Mouse (Mus musculus) v-Abl transformed pro-B cells (cell line): ENCODE measurements around the gene Cfdp1.

Experiments used
- in situ Hi-C, 2 experiments: fragments of 400-800 bp; cut with MboI; formaldehyde crosslinking; loops; one replicate each; pipeline ENCODE4 v1.15.1; 2025; ENCODE audit not compliant: unreplicated experiment in 2 of 2

Cfdp1 gene

GRCm38 (mm10) chr8:111731231-111731977 is 122.7 kb downstream of the Cfdp1 start:
- in situ Hi-C loops = no loop called here

GRCm38 (mm10) chr8:111729233-111730170 is 124.6 kb downstream of the Cfdp1 start:
- in situ Hi-C loops = no loop called here

- in situ Hi-C loops = no loop called here
These were observed 125.6 kb downstream of the Cfdp1 start for GRCm38 (mm10) chr8:111728481-111728880.

DNA sequence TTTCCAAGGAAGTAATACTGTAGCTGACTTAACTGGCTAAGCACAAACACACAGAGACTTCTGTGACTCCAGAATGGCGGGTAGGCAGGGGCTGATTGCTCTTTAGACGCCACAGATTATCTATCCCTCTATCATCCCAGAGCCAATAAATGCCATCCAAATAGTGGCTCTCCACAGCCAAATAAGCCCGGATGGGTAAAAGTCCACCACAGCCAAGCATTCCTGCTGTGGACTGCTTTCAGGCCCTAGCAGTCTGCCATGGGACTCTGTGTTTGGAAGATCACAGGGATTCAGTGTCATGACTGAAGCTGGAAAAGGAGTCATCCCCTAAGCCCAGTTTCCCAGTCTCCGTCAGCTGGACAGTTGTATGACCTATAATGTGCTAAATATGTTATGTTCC is 126.5 kb downstream of the Cfdp1 start:
- in situ Hi-C loops = no loop called here

- in situ Hi-C loops = no loop called here
These were observed 127.8 kb downstream of the Cfdp1 start for GRCm38 (mm10) chr8:111726102-111726900.

- in situ Hi-C loops = no loop called here
These were observed 128.8 kb downstream of the Cfdp1 start for GRCm38 (mm10) chr8:111725341-111725740.

- in situ Hi-C loops = loop anchor here in 1 of 2 experiments (25.0 kb wide), 1 partner anchor 1917 kb away; the partner anchor contains the start of genes Mon1b and Syce1l
These were observed 134.0 kb downstream of the Cfdp1 start for GRCm38 (mm10) chr8:111720115-111720544.

- in situ Hi-C loops = loop anchor here in 1 of 2 experiments (10.0 to 25.0 kb wide), 2 partner anchors 116 to 1918 kb away; partner anchors contain the start of genes Mon1b and Syce1l
These were observed 135.2 kb downstream of the Cfdp1 start for GRCm38 (mm10) chr8:111718937-111719336.
